Mouse (Mus musculus) forebrain, embryonic 13.5 days (tissue): Measurements from ENCODE around the gene Foxa3. TPM values are rescaled to one million over a fixed set of nuclear protein-coding genes. Genes with fewer than 3 reads are reported as not detected.

ENCODE experiments used
- ATAC-seq: fragments of 200-750 bp; cut with Nextera tagmentation; 2 replicates; pipeline ENCODE4 v1.8.0; 2017
- H3K27ac ChIP-seq: fragments of 300-500 bp; sonication (generic); 2 replicates; pipeline ENCODE4 v1.5.1; 2015; ENCODE audit warnings: inconsistent platforms, mild to moderate bottlenecking, moderate library complexity
- H3K27me3 ChIP-seq: fragments of 300-500 bp; sonication (generic); 2 replicates; pipeline ENCODE4 v1.6.1; 2015; ENCODE audit warnings: mild to moderate bottlenecking, inconsistent platforms
- H3K36me3 ChIP-seq: fragments of 300-500 bp; sonication (generic); 2 replicates; pipeline ENCODE4 v1.6.1; 2015; ENCODE audit warnings: mild to moderate bottlenecking, inconsistent platforms; ENCODE audit not compliant: poor library complexity, severe bottlenecking
- H3K4me1 ChIP-seq: fragments of 300-500 bp; sonication (generic); 2 replicates; pipeline ENCODE4 v1.6.1; 2015; ENCODE audit warnings: inconsistent platforms
- H3K4me2 ChIP-seq: fragments of 300-500 bp; sonication (generic); 2 replicates; pipeline ENCODE4 v1.6.1; 2015; ENCODE audit warnings: inconsistent platforms, mild to moderate bottlenecking, moderate library complexity
- H3K4me3 ChIP-seq: fragments of 300-500 bp; sonication (generic); 2 replicates; pipeline ENCODE4 v1.5.1; 2015; ENCODE audit warnings: mild to moderate bottlenecking, inconsistent platforms
- H3K9ac ChIP-seq: fragments of 300-500 bp; sonication (generic); 2 replicates; pipeline ENCODE4 v1.6.1; 2015; ENCODE audit warnings: mild to moderate bottlenecking, inconsistent platforms
- H3K9me3 ChIP-seq: fragments of 300-500 bp; sonication (generic); replicated peaks from 2 replicates; pipeline ENCODE4 v1.6.1; 2016; ENCODE audit warnings: inconsistent platforms
- WGBS: fragments of 180-500 bp; shearing (Covaris S2); methylation state at CpG from one replicate; pipeline ENCODE4 v1.1.7; 2015; 5-methylcytosine and 5-hydroxymethylcytosine counted together
- polyA plus RNA-seq: library from polyadenylated mRNA; unstranded; fragments of >200 nt; fragmentation: Nextera tagmentation; extraction: Ambion mirVana; gene quantifications from 2 replicates; pipeline ENCODE4 v1.2.1, GENCODE M21; 2015

Gene Foxa3
- polyA plus RNA-seq, 1 experiment from 2014 or later = not detected

GRCm38 (mm10) chr7:18991660-18992293 lies 31.6 kb downstream of the Foxa3 start:
- Histone ChIP-seq H3K4me1 (peaks cover 19% of the 10 kb centered on the region), H3K9me3 (no peaks in the 10 kb centered on the region), H3K36me3 (no peaks in the 10 kb centered on the region), H3K4me3 (peak overlapping the region; percentile 53), H3K9ac (peak overlapping the region; percentile 73), H3K4me2 (peak overlapping the region; percentile 78), H3K27me3 (peaks cover 22% of the 10 kb centered on the region), H3K27ac (no peak overlapping the region)
- under 1% methylated on average over 56 of the region's 59 CpGs for WGBS
- ATAC-seq = no peak; the same call in 1 of the 2 replicates

- WGBS = under 1% methylated on average over 36 of the region's 37 CpGs
- peak within 1 kb of the TSS; percentile 96 for H3K27ac ChIP-seq
These were observed 32.6 kb downstream of the Foxa3 start, which contains the start of gene Mypop for GRCm38 (mm10) chr7:18990601-18991295. Mypop (plus strand) TSS chr7:18991245.

DNA sequence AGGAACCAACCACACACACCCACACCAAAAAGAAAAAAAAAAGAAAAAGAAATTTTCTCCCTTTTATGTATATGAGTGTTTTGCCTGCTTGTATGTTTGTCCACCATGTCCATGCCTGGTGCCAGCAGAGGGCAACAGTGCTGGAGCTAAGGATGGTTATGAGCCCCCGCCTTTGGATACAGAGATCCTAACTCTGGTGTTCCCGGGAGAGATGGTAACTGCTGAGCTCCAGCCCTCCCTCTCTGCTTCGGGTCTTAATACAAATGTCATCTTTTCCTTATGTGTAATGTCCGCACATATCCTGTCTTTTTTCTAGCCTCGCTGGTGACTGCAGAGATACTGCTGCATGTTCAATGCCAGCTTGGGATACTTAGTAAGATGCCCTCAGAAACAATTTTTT lies 33.3 kb downstream of the Foxa3 start:
- 0 out of 2 replicates have a peak, but pooled peaks have one; percentile 5 for ATAC-seq

More at GRCm38 (mm10) chr7:18990601-18991295, 32.6 kb downstream of the Foxa3 start, which contains the start of gene Mypop:
- H3K4me2 ChIP-seq = peak within 1 kb of the TSS; percentile 78
- H3K4me1 ChIP-seq = peaks cover 19% of the 10 kb centered on the region
- H3K9me3 ChIP-seq = no peaks in the 10 kb centered on the region
- no peaks in the 10 kb centered on the region for H3K36me3 ChIP-seq
- ATAC-seq = peak; percentile 96
- H3K4me3 ChIP-seq = peak within 1 kb of the TSS; percentile 53
- H3K9ac ChIP-seq = peak within 1 kb of the TSS; percentile 73
- H3K27me3 ChIP-seq = peaks cover 22% of the 10 kb centered on the region

DNA sequence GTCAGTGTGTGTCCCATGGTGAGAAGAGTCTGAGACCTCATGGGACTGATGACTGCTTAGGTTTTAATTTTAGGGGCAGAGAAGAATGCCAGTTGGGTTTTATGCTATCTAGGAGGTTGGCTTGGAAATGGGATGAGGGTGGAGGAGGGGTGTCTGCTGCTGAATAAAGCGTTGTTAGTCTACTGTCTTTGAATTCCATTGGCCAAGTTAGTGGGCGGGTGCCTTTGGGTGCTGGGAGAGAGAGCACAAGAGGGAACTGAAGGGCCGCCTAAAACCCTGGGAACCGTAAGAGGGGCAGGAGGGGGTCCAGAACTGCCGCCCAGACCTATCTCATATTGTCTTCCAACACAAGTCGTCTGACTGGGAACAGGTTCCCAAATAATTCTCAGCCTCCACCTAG lies 34.6 kb downstream of the Foxa3 start:
- Histone ChIP-seq H3K9ac (no peak overlapping the region), H3K36me3 (no peaks in the 10 kb centered on the region), H3K4me3 (no peak overlapping the region), H3K27me3 (peaks cover 22% of the 10 kb centered on the region), H3K4me2 (no peak overlapping the region), H3K27ac (no peak overlapping the region), H3K4me1 (peaks cover 16% of the 10 kb centered on the region), H3K9me3 (no peaks in the 10 kb centered on the region)
- WGBS = 75% methylated on average over 6 of the region's 6 CpGs
- ATAC-seq = no peak

More for the DNA sequence above, 33.3 kb downstream of the Foxa3 start:
- H3K27ac ChIP-seq = peak overlapping the region; percentile 96
- H3K9me3 ChIP-seq = no peaks in the 10 kb centered on the region
- H3K36me3 ChIP-seq = no peaks in the 10 kb centered on the region
- H3K27me3 ChIP-seq = peaks cover 22% of the 10 kb centered on the region
- H3K4me3 ChIP-seq = peak overlapping the region; percentile 53
- WGBS = 3% methylated on average over 5 of the region's 5 CpGs
- H3K9ac ChIP-seq = peak overlapping the region; percentile 57
- H3K4me1 ChIP-seq = peaks cover 18% of the 10 kb centered on the region
- H3K4me2 ChIP-seq = peak overlapping the region; percentile 78

GRCm38 (mm10) chr7:18987747-18988146 lies 35.6 kb downstream of the Foxa3 start:
- Histone ChIP-seq H3K27me3 (peaks cover 11% of the 10 kb centered on the region), H3K36me3 (no peaks in the 10 kb centered on the region), H3K9me3 (no peaks in the 10 kb centered on the region), H3K27ac (no peak overlapping the region), H3K4me1 (peaks cover 14% of the 10 kb centered on the region), H3K9ac (0 out of 2 replicates have a peak overlapping the region, but pooled peaks have one; percentile 3), H3K4me2 (no peak overlapping the region), H3K4me3 (no peak overlapping the region)
- no peak for ATAC-seq
- 81% methylated on average over 13 of the region's 13 CpGs for WGBS

DNA sequence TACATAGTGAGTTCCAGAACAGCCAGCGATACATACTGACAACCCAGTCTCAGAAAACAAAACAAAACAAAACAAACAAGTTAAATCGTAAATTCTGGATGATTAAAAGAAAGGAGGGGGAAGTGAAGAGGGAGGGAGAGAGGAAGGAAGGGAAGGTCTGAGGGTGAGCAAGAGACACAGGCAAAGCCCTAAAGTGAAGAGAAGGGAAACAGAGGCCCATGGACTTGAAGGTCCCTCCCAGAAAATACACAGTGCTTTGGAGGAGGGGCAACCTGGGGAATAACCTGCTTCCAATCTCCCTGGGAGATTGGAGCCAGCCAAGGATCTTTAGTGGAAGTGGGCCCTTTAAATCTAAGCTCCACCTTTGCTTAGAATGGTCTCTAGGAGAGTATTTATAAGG lies 36.2 kb downstream of the Foxa3 start, which contains the start of gene Nanos2:
TSS of gene Nanos2 (plus strand) at position 301 of the 400 bp plus-strand sequence.
- Histone ChIP-seq H3K27me3 (peaks cover 5% of the 10 kb centered on the region), H3K4me3 (no peak within 1 kb of the TSS), H3K36me3 (no peaks in the 10 kb centered on the region), H3K9ac (0 out of 2 replicates have a peak within 1 kb of the TSS, but pooled peaks have one; percentile 3), H3K4me1 (peaks cover 8% of the 10 kb centered on the region), H3K4me2 (no peak within 1 kb of the TSS), H3K27ac (no peak within 1 kb of the TSS), H3K9me3 (no peaks in the 10 kb centered on the region)
- WGBS = 70% methylated on average over 2 of the region's 2 CpGs
- ATAC-seq = no peak

GRCm38 (mm10) chr7:18986503-18986902 lies 36.8 kb downstream of the Foxa3 start:
- Histone ChIP-seq H3K27ac (no peak overlapping the region), H3K27me3 (no peaks in the 10 kb centered on the region), H3K4me2 (no peak overlapping the region), H3K4me3 (no peak overlapping the region), H3K9me3 (no peaks in the 10 kb centered on the region), H3K4me1 (peaks cover 6% of the 10 kb centered on the region), H3K9ac (no peak overlapping the region), H3K36me3 (no peaks in the 10 kb centered on the region)
- no peak for ATAC-seq
- 77% methylated on average over 2 of the region's 2 CpGs for WGBS

DNA sequence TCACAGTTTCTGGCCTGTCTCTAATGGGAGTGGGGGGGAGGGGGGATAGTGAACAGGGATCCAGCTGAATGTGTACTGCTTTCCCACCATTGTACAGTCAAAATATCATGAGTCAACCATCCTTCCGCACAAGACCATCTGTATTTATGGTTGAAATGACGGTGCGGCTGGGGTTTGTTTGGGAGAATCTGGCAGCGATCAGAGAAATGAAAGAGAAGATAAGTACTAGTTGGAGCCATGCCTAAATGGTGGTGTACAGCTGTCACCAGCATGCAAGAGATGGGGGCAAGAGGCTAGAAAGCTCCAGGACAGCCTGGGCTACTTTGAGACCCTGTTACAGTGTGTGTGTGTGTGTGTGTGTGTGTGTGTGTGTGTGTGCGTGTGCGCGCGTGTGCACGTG lies 45.0 kb downstream of the Foxa3 start:
- peak; percentile 44; the same call in 1 of the 2 replicates for ATAC-seq
- WGBS = 80% methylated on average over 9 of the region's 9 CpGs
- no peak overlapping the region for H3K4me3 ChIP-seq

DNA sequence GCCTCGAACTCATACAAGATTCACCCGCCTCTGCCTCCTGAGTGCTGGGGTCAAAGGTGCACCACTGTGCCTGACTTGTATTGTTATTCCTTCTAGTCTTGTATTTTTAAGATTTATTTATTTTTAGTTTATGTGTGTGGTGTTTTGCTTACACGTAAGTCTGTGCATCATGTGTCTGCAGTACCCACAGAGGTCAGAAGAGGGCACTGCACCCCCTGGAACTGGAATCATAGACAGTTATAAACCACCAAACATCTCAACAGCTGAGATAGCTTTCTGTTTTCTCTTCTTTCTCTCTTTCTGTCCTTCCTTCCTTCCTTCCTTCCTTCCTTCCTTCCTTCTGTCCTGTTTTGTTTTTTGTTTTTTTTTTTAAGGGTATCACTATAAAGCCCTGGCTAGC lies 52.4 kb downstream of the Foxa3 start:
- H3K9ac ChIP-seq = no peak overlapping the region
- H3K4me3 ChIP-seq = no peak overlapping the region
- no peak overlapping the region for H3K27ac ChIP-seq
- 0 out of 2 replicates have a peak, but pooled peaks cover 4% of the 10 kb centered on the region for H3K9me3 ChIP-seq
- no peaks in the 10 kb centered on the region for H3K36me3 ChIP-seq
- ATAC-seq = no peak
- no peak overlapping the region for H3K4me2 ChIP-seq
- 83% methylated on average over 3 of the region's 3 CpGs for WGBS
- H3K27me3 ChIP-seq = no peaks in the 10 kb centered on the region
- H3K4me1 ChIP-seq = 0 out of 2 replicates have a peak, but pooled peaks cover 4% of the 10 kb centered on the region

More for the DNA sequence above, 45.0 kb downstream of the Foxa3 start:
- no peaks in the 10 kb centered on the region for H3K27me3 ChIP-seq
- H3K4me2 ChIP-seq = no peak overlapping the region
- H3K36me3 ChIP-seq = no peaks in the 10 kb centered on the region
- H3K4me1 ChIP-seq = no peaks in the 10 kb centered on the region
- H3K9me3 ChIP-seq = no peaks in the 10 kb centered on the region
- no peak overlapping the region for H3K27ac ChIP-seq
- H3K9ac ChIP-seq = no peak overlapping the region

DNA sequence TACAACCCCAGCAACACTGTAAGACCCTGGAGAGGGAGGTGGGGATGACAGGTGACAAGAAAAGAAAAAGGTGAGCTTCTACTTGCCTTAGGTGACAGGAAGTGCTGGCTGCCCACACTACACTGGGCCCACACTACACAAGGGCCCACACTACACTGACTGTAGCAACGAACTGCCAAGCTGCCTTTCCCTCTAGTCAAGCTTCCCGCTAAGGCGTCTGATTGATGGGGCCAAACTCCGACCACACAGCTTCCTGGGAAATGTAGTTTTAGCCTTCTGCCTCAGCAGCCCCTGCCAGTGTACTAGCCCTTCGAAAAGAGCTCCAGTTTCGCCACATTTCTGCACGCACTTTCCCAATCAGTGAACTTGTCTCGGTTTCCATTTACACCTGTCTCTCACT lies 55.7 kb downstream of the Foxa3 start:
- 13% methylated on average over 8 of the region's 8 CpGs for WGBS
- H3K9me3 ChIP-seq = 0 out of 2 replicates have a peak, but pooled peaks cover 4% of the 10 kb centered on the region
- H3K4me1 ChIP-seq = peaks cover 20% of the 10 kb centered on the region
- ATAC-seq = peak; percentile 44
- no peak overlapping the region for H3K4me2 ChIP-seq
- H3K9ac ChIP-seq = no peak overlapping the region
- peaks cover 14% of the 10 kb centered on the region; the same call in 1 of the 2 replicates for H3K27me3 ChIP-seq
- no peak overlapping the region for H3K4me3 ChIP-seq
- no peaks in the 10 kb centered on the region for H3K36me3 ChIP-seq
- no peak overlapping the region for H3K27ac ChIP-seq

DNA sequence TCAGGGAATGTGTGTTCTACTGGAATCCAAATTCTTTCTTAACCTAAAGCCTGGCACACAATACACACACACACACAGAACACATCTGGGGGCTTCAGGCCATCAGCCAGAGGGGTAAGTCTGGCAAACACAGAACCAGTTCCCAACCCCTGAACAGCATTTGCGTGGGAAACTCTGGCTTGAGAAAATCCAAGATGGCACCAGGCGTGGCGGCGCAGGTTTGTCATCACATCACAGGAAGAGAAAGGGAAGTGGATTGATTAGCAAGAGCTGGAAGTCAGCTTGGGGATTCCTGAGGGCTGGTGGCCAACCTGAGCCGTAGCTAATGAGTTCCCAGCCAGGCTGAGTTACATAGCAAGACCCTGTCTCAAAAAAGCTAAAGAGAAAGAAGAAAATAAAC lies 58.0 kb downstream of the Foxa3 start:
- H3K9me3 ChIP-seq = no peaks in the 10 kb centered on the region
- H3K4me1 ChIP-seq = peaks cover 37% of the 10 kb centered on the region
- H3K27ac ChIP-seq = no peak overlapping the region
- 85% methylated on average over 5 of the region's 5 CpGs for WGBS
- no peak for ATAC-seq
- H3K36me3 ChIP-seq = no peaks in the 10 kb centered on the region
- H3K4me3 ChIP-seq = no peak overlapping the region
- H3K27me3 ChIP-seq = peaks cover 14% of the 10 kb centered on the region; the same call in 1 of the 2 replicates
- no peak overlapping the region for H3K9ac ChIP-seq
- no peak overlapping the region for H3K4me2 ChIP-seq

DNA sequence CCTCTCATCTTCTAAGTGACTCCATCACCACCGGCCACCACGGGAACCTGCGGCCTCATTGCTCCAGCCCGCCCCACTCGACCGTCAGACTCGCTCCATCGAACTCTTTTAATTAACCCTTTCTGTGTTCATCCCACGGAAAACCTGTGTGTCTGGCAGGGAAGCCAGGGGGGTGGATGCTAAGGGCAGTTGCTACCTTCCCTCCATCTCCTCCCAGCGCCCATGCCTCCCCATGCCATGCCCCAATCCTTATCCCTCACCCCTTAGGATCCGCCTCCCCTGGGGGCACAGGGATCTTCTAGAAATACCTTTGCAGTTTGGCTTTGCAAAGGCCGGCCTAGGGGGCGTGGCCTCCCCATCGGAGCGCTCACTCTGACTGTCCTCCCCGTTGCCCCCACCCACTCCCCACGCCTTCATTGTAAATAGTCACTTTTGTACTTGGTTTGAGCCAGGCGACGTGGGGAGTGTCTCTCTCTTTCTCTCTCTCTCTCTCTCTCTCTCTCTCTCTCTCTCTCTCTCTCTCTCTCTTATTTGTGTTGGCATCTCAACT lies 60.0 kb downstream of the Foxa3 start:
- Histone ChIP-seq H3K9me3 (no peaks in the 10 kb centered on the region), H3K27me3 (peaks cover 14% of the 10 kb centered on the region; the same call in 1 of the 2 replicates), H3K4me1 (peaks cover 43% of the 10 kb centered on the region), H3K36me3 (peaks cover 5% of the 10 kb centered on the region; the same call in 1 of the 2 replicates), H3K9ac (0 out of 2 replicates have a peak overlapping the region, but pooled peaks have one; percentile 55), H3K4me3 (no peak overlapping the region; the same call in 1 of the 2 replicates), H3K4me2 (peak overlapping the region; percentile 65), H3K27ac (no peak overlapping the region)
- ATAC-seq = no peak
- 1% methylated on average over 19 of the region's 19 CpGs for WGBS
